Mouse (Mus musculus) myocyte (in vitro differentiated cells): ENCODE measurements around the gene Dnmt3b. TPM values are rescaled to one million over a fixed set of nuclear protein-coding genes. Genes with fewer than 3 reads are reported as not detected.

Experiments
- H3K27me3 ChIP-seq: one replicate; pipeline ENCODE4 v1.6.1; 2011; ENCODE audit not compliant: control insufficient read depth, insufficient read depth, insufficient read length
- H3K36me3 ChIP-seq: one replicate; pipeline ENCODE4 v1.6.1; 2011; ENCODE audit not compliant: control insufficient read depth, insufficient read depth
- H3K4me2 ChIP-seq: one replicate; pipeline ENCODE4 v1.6.1; 2011; ENCODE audit warnings: low read depth, control low read depth
- H3K4me3 ChIP-seq: one replicate; pipeline ENCODE4 v1.5.1; 2011; ENCODE audit warnings: mild to moderate bottlenecking, control low read depth, moderate library complexity
- H3K79me2 ChIP-seq: one replicate; pipeline ENCODE4 v1.6.1; 2011; ENCODE audit not compliant: control insufficient read depth, insufficient read depth
- H3ac ChIP-seq: one replicate; pipeline ENCODE4 v1.6.1; 2011; ENCODE audit not compliant: control insufficient read depth, insufficient read length
- CEBPB ChIP-seq: IDR thresholded peaks from 2 replicates; pipeline ENCODE4 v1.6.1; 2011; ENCODE audit warnings: mild to moderate bottlenecking, moderate library complexity; ENCODE audit not compliant: poor library complexity, insufficient read depth, severe bottlenecking
- E2F4 ChIP-seq: IDR thresholded peaks from one replicate; pipeline ENCODE4 v1.6.1; 2011; ENCODE audit warnings: mild to moderate bottlenecking, control low read depth, moderate library complexity; ENCODE audit not compliant: insufficient read depth
- MAX ChIP-seq: IDR thresholded peaks from one replicate; pipeline ENCODE4 v1.6.1; 2011; ENCODE audit warnings: low read depth, mild to moderate bottlenecking, control low read depth
- MYOD1 ChIP-seq, 3 experiments: IDR thresholded peaks; one replicate each; pipeline ENCODE4 v1.6.1; 2011; ENCODE audit warnings: control low read depth in 2 of 3, low read depth in 2 of 3, mild to moderate bottlenecking in 2 of 3, moderate library complexity in 1 of 3; ENCODE audit not compliant: insufficient read length in 2 of 3, control insufficient read depth in 1 of 3
- MYOG ChIP-seq, 3 experiments: IDR thresholded peaks; one replicate each; pipeline ENCODE4 v1.6.1; 2011; ENCODE audit warnings: control low read depth in 2 of 3, low read depth in 2 of 3, mild to moderate bottlenecking in 2 of 3; ENCODE audit not compliant: insufficient read length in 2 of 3, control insufficient read depth in 1 of 3, insufficient read depth in 1 of 3
- POLR2A ChIP-seq: IDR thresholded peaks from one replicate; pipeline ENCODE4 v1.6.1; 2011; ENCODE audit warnings: low read depth, mild to moderate bottlenecking, control low read depth, moderate library complexity; ENCODE audit not compliant: insufficient read length
- POLR2AphosphoS2 ChIP-seq: IDR thresholded peaks from one replicate; pipeline ENCODE4 v1.6.1; 2011; ENCODE audit warnings: low read depth, control low read depth; ENCODE audit not compliant: insufficient read length
- REST ChIP-seq: IDR thresholded peaks from one replicate; pipeline ENCODE4 v1.6.1; 2011; ENCODE audit warnings: mild to moderate bottlenecking, control low read depth, moderate library complexity; ENCODE audit not compliant: insufficient read depth, insufficient read length
- SRF ChIP-seq: IDR thresholded peaks from one replicate; pipeline ENCODE4 v1.6.1; 2011; ENCODE audit warnings: low read depth; ENCODE audit not compliant: control insufficient read depth, insufficient read length
- TCF12 ChIP-seq: IDR thresholded peaks from one replicate; pipeline ENCODE4 v1.6.1; 2011; ENCODE audit warnings: mild to moderate bottlenecking, control low read depth; ENCODE audit not compliant: poor library complexity, insufficient read depth, severe bottlenecking
- TCF3 ChIP-seq: IDR thresholded peaks from one replicate; pipeline ENCODE4 v1.6.1; 2011; ENCODE audit warnings: low read depth, control low read depth; ENCODE audit not compliant: insufficient read length
- USF1 ChIP-seq: IDR thresholded peaks from one replicate; pipeline ENCODE4 v1.6.1; 2011; ENCODE audit warnings: low read depth, mild to moderate bottlenecking, control low read depth, moderate library complexity
- polyA plus RNA-seq: library from polyadenylated mRNA; unstranded; fragments of >200 nt; fragmentation: generic; extraction: Trizol; gene quantifications from one replicate; pipeline ENCODE4 v1.2.1, GENCODE M21; 2012; ENCODE audit warnings: missing spikeins

Gene Dnmt3b
- polyA plus RNA-seq, 1 experiment: 0.62 TPM

- H3ac ChIP-seq: peak overlapping the region; percentile 79
- peak overlapping the region; percentile 62 for H3K4me3 ChIP-seq
- no peaks in the 10 kb centered on the region for H3K36me3 ChIP-seq
- H3K4me2 ChIP-seq: peak overlapping the region; percentile 92
- H3K27me3 ChIP-seq: peaks cover 5% of the 10 kb centered on the region
- no peak for TF ChIP-seq REST
- no peak for TF ChIP-seq TCF12
- TF ChIP-seq POLR2AphosphoS2: no peak
- H3K79me2 ChIP-seq: peaks cover 14% of the 10 kb centered on the region
Observed at GRCm38 (mm10) chr2:153632871-153633226, 16.4 kb upstream of the Dnmt3b start.

- TF ChIP-seq MAX (no peak), SRF (no peak), CEBPB (no peak), TCF12 (no peak), REST (no peak), POLR2A (no peak), MYOD1 (IDR thresholded peaks at IDR 0.05; ENCODE audit: control insufficient read depth in 1 of 3, insufficient read length in 2 of 3, low read depth in 2 of 3) (no peak), MYOG (IDR thresholded peaks at IDR 0.05; ENCODE audit: control insufficient read depth in 1 of 3, insufficient read depth in 1 of 3, insufficient read length in 2 of 3, low read depth in 2 of 3) (no peak), E2F4 (no peak), TCF3 (no peak), USF1 (no peak), POLR2AphosphoS2 (no peak)
- H3K4me3 ChIP-seq: peak overlapping the region; percentile 62
- peaks cover 5% of the 10 kb centered on the region for H3K27me3 ChIP-seq
- no peak overlapping the region for H3ac ChIP-seq
- no peaks in the 10 kb centered on the region for H3K36me3 ChIP-seq
- peaks cover 14% of the 10 kb centered on the region for H3K79me2 ChIP-seq
- peak overlapping the region; percentile 92 for H3K4me2 ChIP-seq
Observed at GRCm38 (mm10) chr2:153633259-153633658, 16.0 kb upstream of the Dnmt3b start.

GRCm38 (mm10) chr2:153638977-153639680, 10.1 kb upstream of the Dnmt3b start:
- H3K79me2 ChIP-seq: no peaks in the 10 kb centered on the region
- H3ac ChIP-seq: no peak overlapping the region
- no peak for TF ChIP-seq CEBPB
- TF ChIP-seq TCF12: no peak
- no peak for TF ChIP-seq MYOD1 (IDR thresholded peaks at IDR 0.05; ENCODE audit: control insufficient read depth in 1 of 3, insufficient read length in 2 of 3, low read depth in 2 of 3)
- no peak for TF ChIP-seq POLR2AphosphoS2
- TF ChIP-seq POLR2A: no peak
- no peak for TF ChIP-seq SRF
- TF ChIP-seq TCF3: no peak
- TF ChIP-seq MAX: no peak
- TF ChIP-seq E2F4: no peak
- no peak for TF ChIP-seq REST
- no peak overlapping the region for H3K4me2 ChIP-seq
- H3K27me3 ChIP-seq: peaks cover 24% of the 10 kb centered on the region
- H3K4me3 ChIP-seq: no peak overlapping the region
- no peaks in the 10 kb centered on the region for H3K36me3 ChIP-seq

- no peak overlapping the region for H3ac ChIP-seq
- no peaks in the 10 kb centered on the region for H3K36me3 ChIP-seq
- H3K4me3 ChIP-seq: no peak overlapping the region
- no peaks in the 10 kb centered on the region for H3K79me2 ChIP-seq
- no peak overlapping the region for H3K4me2 ChIP-seq
- peaks cover 19% of the 10 kb centered on the region for H3K27me3 ChIP-seq
- TF ChIP-seq MAX (no peak), POLR2AphosphoS2 (no peak), TCF12 (no peak), REST (no peak), POLR2A (no peak), USF1 (no peak), MYOD1 (IDR thresholded peaks at IDR 0.05; ENCODE audit: control insufficient read depth in 1 of 3, insufficient read length in 2 of 3, low read depth in 2 of 3) (no peak), CEBPB (no peak), SRF (no peak)
Observed at GRCm38 (mm10) chr2:153642496-153642895, 6.8 kb upstream of the Dnmt3b start.

GRCm38 (mm10) chr2:153642999-153643398, 6.3 kb upstream of the Dnmt3b start:
- no peaks in the 10 kb centered on the region for H3K36me3 ChIP-seq
- no peak overlapping the region for H3K4me3 ChIP-seq
- H3ac ChIP-seq: no peak overlapping the region
- H3K27me3 ChIP-seq: peaks cover 19% of the 10 kb centered on the region
- no peak overlapping the region for H3K4me2 ChIP-seq
- no peak for TF ChIP-seq USF1
- H3K79me2 ChIP-seq: no peaks in the 10 kb centered on the region

- H3K36me3 ChIP-seq: no peaks in the 10 kb centered on the region
- peak overlapping the region; percentile 35 for H3K4me3 ChIP-seq
- H3K79me2 ChIP-seq: no peaks in the 10 kb centered on the region
- peak overlapping the region; percentile 91 for H3K4me2 ChIP-seq
- peak overlapping the region; percentile 67 for H3ac ChIP-seq
- TF ChIP-seq CEBPB (no peak), REST (no peak), POLR2AphosphoS2 (no peak)
- H3K27me3 ChIP-seq: peaks cover 2% of the 10 kb centered on the region
Observed at GRCm38 (mm10) chr2:153648773-153649297, 415 bp upstream of the Dnmt3b start.
